Mouse (Mus musculus): Measurements from ENCODE around the gene Rrm2. TPM values are rescaled to one million over a fixed set of nuclear protein-coding genes. Genes with fewer than 3 reads are reported as not detected.

The Rrm2 gene
- polyA plus RNA-seq, 1 experiment from 2014 or later, result 525 TPM

Other genes with a start within 250 kb of the Rrm2 start
- gene Taf1b, start 209.9 kb upstream of the Rrm2 start, polyA plus RNA-seq (2016; fragmentation: Nextera tagmentation; extraction: Ambion mirVana), result 34.5 and 34.6 TPM in 2 replicates
- gene Grhl1, start 136.0 kb upstream of the Rrm2 start, polyA plus RNA-seq (2016; fragmentation: Nextera tagmentation; extraction: Ambion mirVana), result 0.52 and 1.0 TPM in 2 replicates
- gene Klf11, start 57.0 kb upstream of the Rrm2 start, polyA plus RNA-seq (2016; fragmentation: Nextera tagmentation; extraction: Ambion mirVana), result 15.4 and 15.5 TPM in 2 replicates
- gene Cys1, start 26.4 kb upstream of the Rrm2 start, polyA plus RNA-seq (2016; fragmentation: Nextera tagmentation; extraction: Ambion mirVana), result 1.0 and 1.1 TPM in 2 replicates
- 58.4 and 60.0 TPM in 2 replicates for gene Mboat2, start 122.6 kb downstream of the Rrm2 start, polyA plus RNA-seq (2016; fragmentation: Nextera tagmentation; extraction: Ambion mirVana)